Comparison of ENCODE assay signal across 26 mouse cellular contexts in the genomic region with DNA sequence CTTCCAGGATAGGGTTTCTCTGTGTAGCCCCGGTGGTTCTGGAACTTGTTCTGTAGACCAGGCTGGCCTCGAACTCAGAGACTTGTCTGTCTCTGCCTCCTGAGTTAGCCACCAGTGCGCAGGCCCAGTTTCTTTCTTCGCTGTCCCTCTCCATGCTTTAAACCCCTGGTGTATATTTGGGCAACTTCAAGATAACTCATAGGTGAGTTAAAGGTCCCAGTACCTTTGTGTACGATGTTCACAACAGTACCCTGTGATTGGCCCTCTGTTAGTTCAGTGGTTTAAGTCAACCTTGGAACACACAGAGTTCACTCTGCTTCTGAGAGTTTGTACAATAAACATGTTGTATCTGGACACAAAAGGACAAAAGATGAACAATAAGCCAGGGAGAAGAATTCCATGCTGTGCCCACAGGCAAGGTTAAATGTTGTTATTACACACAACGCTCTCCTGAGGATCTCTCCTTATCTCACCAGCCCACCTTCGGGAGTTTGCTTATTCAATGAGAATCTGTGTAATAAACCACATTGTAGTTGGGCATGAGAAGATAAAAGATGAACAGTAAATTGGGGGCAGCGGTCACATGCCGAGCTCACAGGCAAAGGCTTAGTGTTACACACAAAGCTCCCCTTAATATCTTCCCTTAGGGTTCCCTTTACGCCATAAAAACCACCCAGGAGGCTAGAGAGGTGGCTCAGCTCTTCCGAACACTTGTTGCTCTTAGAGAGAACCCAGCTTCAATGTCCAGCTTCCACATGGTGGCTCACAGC.
A peak's percentile ranks its signal among the peaks of the same experiment; 100 is the strongest.
DNase-seq lines count a peak whose midpoint lies in the region; ATAC-seq and TF ChIP-seq lines count a peak whose summit lies in the region.
"Had no signal": no experiment of that assay in that cellular context is flagged by ENCODE, and none has a peak within 500 bp of the region (broad histone marks: within the 10 kb centered on the region; RNA-seq: fewer than 3 reads in every experiment).

No protein-coding gene starts in this region.

- no peak for TF ChIP-seq RAD21 in MEL (IDR thresholded peaks at IDR 0.05; ENCODE audit: low read depth, low read length)

- no peak for TF ChIP-seq POLR2A in MEL (IDR thresholded peaks at IDR 0.05; ENCODE audit: control insufficient read depth in 1 of 2, insufficient read depth in 1 of 2, low read depth in 1 of 2, low read length in 2 of 2, poor library complexity in 1 of 2)

- ATAC-seq in megakaryocyte progenitor cell, adult 5-6 weeks (replicated peaks; ENCODE audit: poor library complexity), result peak; percentile 43
- ATAC-seq in kidney, embryonic 14.5 days (ENCODE audit: low FRiP score, low TSS enrichment), result no peak
- ATAC-seq: CD4-positive, CD25-positive, alpha-beta regulatory T cell, adult 4 months; forebrain, embryonic 14.5 days; forebrain, embryonic 16.5 days had no signal

- no peak overlapping the region for H3K4me2 ChIP-seq in kidney, embryonic 14.5 days (replicated peaks; ENCODE audit: low read depth, low read length)
- H3K4me2 ChIP-seq: embryonic facial prominence, embryonic 13.5 days; embryonic facial prominence, embryonic 15.5 days; forebrain, embryonic 12.5 days had no signal

- H3K27me3 ChIP-seq in MEL (ENCODE audit: control insufficient read depth in 1 of 2, insufficient read depth in 2 of 2, low read length in 2 of 2), result no peaks in the 10 kb centered on the region
- H3K27me3 ChIP-seq in kidney, embryonic 14.5 days (ENCODE audit: control insufficient read depth, insufficient read depth, low read length), result no peaks in the 10 kb centered on the region
- H3K27me3 ChIP-seq: CH12.LX; embryonic facial prominence, embryonic 13.5 days; embryonic facial prominence, embryonic 15.5 days had no signal

- peaks cover 0 to 5% of the 10 kb centered on the region in 2 experiments; a peak in 1 of 4 replicates for H3K4me1 ChIP-seq in MEL (ENCODE audit: control insufficient read depth in 1 of 2, insufficient read depth in 2 of 2, low read length in 2 of 2)
- H3K4me1 ChIP-seq in kidney, embryonic 14.5 days (ENCODE audit: control insufficient read depth, insufficient read depth, low read length), result no peaks in the 10 kb centered on the region
- H3K4me1 ChIP-seq: forebrain, embryonic 12.5 days had no signal

- H3K9me3 ChIP-seq in MEL (replicated peaks; ENCODE audit: insufficient read depth, low read length), result no peaks in the 10 kb centered on the region
- H3K9me3 ChIP-seq in kidney, embryonic 14.5 days (ENCODE audit: control insufficient read depth, low read length), result no peaks in the 10 kb centered on the region
- H3K9me3 ChIP-seq: embryonic facial prominence, embryonic 13.5 days; embryonic facial prominence, embryonic 15.5 days; forebrain, embryonic 10.5 days; forebrain, embryonic 12.5 days; G1E had no signal

- no peak overlapping the region for H3K27ac ChIP-seq in MEL (ENCODE audit: control insufficient read depth, low read depth, low read length)
- no peak overlapping the region for H3K27ac ChIP-seq in kidney, embryonic 14.5 days (ENCODE audit: low read depth, low read length)
- H3K27ac ChIP-seq: embryonic facial prominence, embryonic 13.5 days; embryonic facial prominence, embryonic 15.5 days; forebrain, embryonic 10.5 days; forebrain, embryonic 12.5 days had no signal

- H3K36me3 ChIP-seq in MEL (ENCODE audit: control insufficient read depth in 1 of 2, insufficient read depth in 2 of 2, low read length in 2 of 2), result 0 out of 4 replicates have a peak, but pooled peaks cover 0 to 3% of the 10 kb centered on the region in 2 experiments
- H3K36me3 ChIP-seq in kidney, embryonic 14.5 days (ENCODE audit: control insufficient read depth, insufficient read depth, low read length), result no peaks in the 10 kb centered on the region
- H3K36me3 ChIP-seq: embryonic facial prominence, embryonic 13.5 days; embryonic facial prominence, embryonic 15.5 days; forebrain, embryonic 10.5 days; forebrain, embryonic 12.5 days; G1E had no signal

- intact Hi-C loops in left cerebral cortex, postnatal 4 days (cut with DNase I), result no loop called here

- TF ChIP-seq CTCF in MEL (IDR thresholded peaks at IDR 0.05 in 2 of 3, conservative IDR thresholded peaks at IDR 0.05 in 1 of 3; ENCODE audit: control insufficient read depth in 1 of 3, insufficient read depth in 1 of 3, low read depth in 2 of 3, low read length in 3 of 3, poor library complexity in 1 of 3, severe bottlenecking in 1 of 3), result no peak

- H3K79me2 ChIP-seq in MEL (ENCODE audit: control insufficient read depth, insufficient read depth, low read length, poor library complexity), result no peaks in the 10 kb centered on the region

- DNase-seq in 3T3-L1 (ENCODE audit: low read depth, low spot score), result peak; percentile 94
- DNase-seq in MEL (ENCODE audit: low read depth, low spot score), result peak; percentile 34
- DNase-seq in kidney, postnatal 14 days, result no peak
- DNase-seq in left cerebral cortex, postnatal 4 days, result no peak
- DNase-seq: adrenal gland, adult 8-10 months; adrenal gland, postnatal 14 days; adrenal gland, postnatal 36 days; B cell, adult 2 months; cerebellum, adult 11-12 months; cerebellum, adult 2 months; cerebellum, adult 9-11 months; cerebellum, postnatal 14 days; cerebellum, postnatal 36 days; embryo, embryonic 11 days had no signal

- 90% methylated on average over 11 of the region's 11 CpGs for WGBS in kidney, embryonic 14.5 days

- no peak overlapping the region for H3K9ac ChIP-seq in MEL (ENCODE audit: control insufficient read depth, low read depth, low read length, poor library complexity, severe bottlenecking)
- no peak overlapping the region for H3K9ac ChIP-seq in kidney, embryonic 14.5 days (ENCODE audit: low read depth, low read length)
- H3K9ac ChIP-seq: embryonic facial prominence, embryonic 13.5 days; embryonic facial prominence, embryonic 15.5 days; forebrain, embryonic 12.5 days had no signal

- H3K4me3 ChIP-seq in MEL (ENCODE audit: control insufficient read depth in 1 of 2, insufficient read depth in 1 of 2, low read depth in 2 of 2, low read length in 2 of 2), result no peak overlapping the region
- no peak overlapping the region for H3K4me3 ChIP-seq in kidney, embryonic 14.5 days (ENCODE audit: low read length)
- H3K4me3 ChIP-seq: embryonic facial prominence, embryonic 13.5 days; embryonic facial prominence, embryonic 15.5 days; erythroblast, embryonic 14.5 days; forebrain, embryonic 10.5 days; forebrain, embryonic 12.5 days had no signal

- peak; percentile 20 to 72; a peak in 2 of 4 replicates for TF ChIP-seq EP300 in MEL (IDR thresholded peaks at IDR 0.05; ENCODE audit: low read depth in 1 of 2, low read length in 2 of 2)

TF ChIP-seq in MEL, 35 proteins besides CTCF, POLR2A, EP300 and RAD21:
- TF ChIP-seq MAZ (IDR thresholded peaks at IDR 0.05; ENCODE audit: low read depth, low read length) (no peak), ZMIZ1 (IDR thresholded peaks at IDR 0.05; ENCODE audit: low read depth, low read length) (no peak), BHLHE40 (IDR thresholded peaks at IDR 0.05; ENCODE audit: borderline replicate concordance, low read depth, low read length) (peak; percentile 37; the same call in 1 of the 2 replicates), SMC3 (IDR thresholded peaks at IDR 0.05; ENCODE audit: low read depth, low read length) (no peak), TBP (IDR thresholded peaks at IDR 0.05; ENCODE audit: low read depth, low read length) (no peak), MYC (IDR thresholded peaks at IDR 0.05; ENCODE audit: low read depth, low read length) (no peak), RCOR1 (IDR thresholded peaks at IDR 0.05; ENCODE audit: low read depth, low read length) (peak; percentile 75), MXI1 (IDR thresholded peaks at IDR 0.05; ENCODE audit: low read depth, low read length) (no peak), USF1 (IDR thresholded peaks at IDR 0.05; ENCODE audit: low read depth, low read length) (0 out of 2 replicates have a peak, but pooled peaks have one; percentile 27), TAL1 (IDR thresholded peaks at IDR 0.05; ENCODE audit: low read length) (peak; percentile 52), ETS1 (IDR thresholded peaks at IDR 0.05; ENCODE audit: low read depth, low read length) (no peak; the same call in 1 of the 2 replicates), CHD2 (IDR thresholded peaks at IDR 0.05; ENCODE audit: low read length) (no peak), HCFC1 (IDR thresholded peaks at IDR 0.05; ENCODE audit: low read depth, low read length) (no peak), MEF2A (IDR thresholded peaks at IDR 0.05; ENCODE audit: extremely low read depth, insufficient replicate concordance, low read depth, low read length, poor library complexity, severe bottlenecking) (no peak), ZNF384 (IDR thresholded peaks at IDR 0.05; ENCODE audit: low read depth, low read length) (no peak), E2F4 (IDR thresholded peaks at IDR 0.05; ENCODE audit: borderline replicate concordance, low read depth, low read length) (no peak), TCF12 (IDR thresholded peaks at IDR 0.05; ENCODE audit: low read depth, low read length) (0 out of 2 replicates have a peak, but pooled peaks have one; percentile 28), ZC3H11A (IDR thresholded peaks at IDR 0.05; ENCODE audit: low read depth, low read length) (no peak), GATA1 (IDR thresholded peaks at IDR 0.05; ENCODE audit: low read depth, low read length) (peak; percentile 57), UBTF (IDR thresholded peaks at IDR 0.05; ENCODE audit: borderline replicate concordance, insufficient read depth, low read depth, low read length) (no peak)

Comparison
In these comparisons a context has a peak if more than half of its experiments do, and no peak if none do; other contexts are left out.
1. DNase-seq: peak in 3T3-L1 (single experiment) and MEL (single experiment); none in kidney, postnatal 14 days (single experiment) and left cerebral cortex, postnatal 4 days (single experiment).